Mouse (Mus musculus): ENCODE data around the gene Atg13. TPM values are rescaled to one million over a fixed set of nuclear protein-coding genes. Genes with fewer than 3 reads are reported as not detected.

Gene Atg13
- total and polyA plus RNA-seq, 2 experiments: 10.3 to 33.6 TPM

DNA sequence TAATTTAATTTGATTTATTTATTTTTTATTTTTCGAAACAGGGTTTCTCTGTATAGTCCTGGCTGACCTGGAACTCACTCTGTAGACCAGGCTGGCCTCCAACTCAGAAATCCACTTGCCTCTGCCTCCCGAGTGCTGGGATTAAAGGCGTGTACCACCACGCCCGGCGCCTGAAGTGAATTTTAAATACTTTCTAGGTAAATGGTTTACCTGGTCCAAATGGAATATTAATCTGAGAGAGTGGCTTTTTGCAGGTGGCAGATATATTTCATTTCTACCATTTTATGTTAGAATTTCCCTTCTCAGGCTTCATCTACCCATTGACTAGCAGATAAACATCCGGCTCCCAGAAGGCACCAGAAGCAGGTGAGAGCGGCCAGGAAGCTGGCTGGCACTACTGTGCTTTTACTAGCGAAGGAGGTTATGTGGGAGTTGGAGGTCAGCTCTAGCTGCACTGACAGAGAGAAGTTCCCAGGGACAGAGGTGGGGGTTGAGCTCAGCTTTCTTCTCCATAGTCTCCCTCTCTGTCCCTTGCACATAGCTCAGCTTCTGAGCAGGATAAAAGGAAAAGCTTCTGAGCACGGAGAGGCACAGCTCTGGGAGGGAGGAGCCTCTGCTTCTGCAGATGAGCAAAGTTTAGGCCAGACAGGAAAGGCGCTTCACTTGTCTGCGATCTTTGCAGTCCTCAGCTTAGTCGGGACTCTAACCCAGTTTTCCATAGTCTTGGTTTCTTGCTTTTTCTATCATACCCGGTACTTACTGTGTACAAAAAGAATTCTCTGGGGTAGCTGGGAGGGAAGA, 58.7 kb downstream of the Atg13 start:
- WGBS: 54% methylated on average over 14 of the region's 14 CpGs
- Histone ChIP-seq H3K79me2 (ENCODE audit: control insufficient read depth, insufficient read depth, low read length) (peaks cover 4% of the 10 kb centered on the region; the same call in 1 of the 2 replicates), H3K27ac (replicated peaks; ENCODE audit: insufficient read depth, low read depth, low read length) (no peak overlapping the region), H3K36me3 (ENCODE audit: control insufficient read depth, insufficient read depth, low read length) (peaks cover 16% of the 10 kb centered on the region; the same call in 1 of the 2 replicates), H3K27me3 (ENCODE audit: control insufficient read depth, insufficient read depth, low read length) (no peaks in the 10 kb centered on the region), H3K4me3 (ENCODE audit: insufficient read depth, low read depth, low read length) (no peak overlapping the region), H3K4me1 (ENCODE audit: control insufficient read depth, insufficient read depth, low read length) (peaks cover 3% of the 10 kb centered on the region; the same call in 1 of the 2 replicates), H3K9ac (ENCODE audit: low read depth, low read length) (no peak overlapping the region)
- TF ChIP-seq POLR2A (IDR thresholded peaks at IDR 0.05; ENCODE audit: extremely low read depth, insufficient read depth, low read length): no peak
- no peak for TF ChIP-seq CTCF (IDR thresholded peaks at IDR 0.05; ENCODE audit: low read depth, low read length)
- DNase-seq (ENCODE audit: extremely low read depth, low read depth, low spot score): no peak

DNA sequence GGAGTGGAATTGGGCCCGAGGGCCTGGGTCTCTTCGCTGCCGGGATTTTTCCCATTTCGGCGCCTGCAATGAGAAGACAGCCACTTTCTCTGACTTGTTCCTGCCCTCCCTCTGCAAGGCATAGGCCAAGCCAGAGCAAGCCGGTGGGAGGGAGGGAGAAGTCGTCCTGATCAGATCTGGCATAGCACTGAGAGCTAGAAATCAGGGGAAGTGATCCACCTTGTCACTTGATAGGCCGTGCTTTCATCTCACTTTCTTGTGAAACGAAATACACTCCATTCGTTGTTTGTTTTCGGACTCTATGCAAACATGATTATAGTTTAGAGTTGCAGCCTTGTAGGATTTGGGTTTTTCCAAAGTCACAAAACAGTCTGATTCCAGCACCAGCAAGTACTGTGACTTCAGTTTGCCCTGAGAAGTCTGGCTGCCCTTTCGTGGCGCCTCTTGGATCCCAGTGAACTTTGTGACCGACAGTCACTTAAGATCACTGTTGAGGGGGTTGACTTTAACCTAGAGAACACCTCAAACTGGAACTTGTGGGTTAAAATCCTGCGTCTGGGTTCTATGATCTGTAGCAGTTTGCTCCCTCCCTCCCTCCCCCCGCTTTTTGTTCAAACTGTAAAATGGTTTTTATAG, 59.9 kb downstream of the Atg13 start:
- Histone ChIP-seq H3K9ac (ENCODE audit: low read depth, low read length) (peak overlapping the region; percentile 72), H3K79me2 (ENCODE audit: control insufficient read depth, insufficient read depth, low read length) (peaks cover 4% of the 10 kb centered on the region; the same call in 1 of the 2 replicates), H3K27ac (replicated peaks; ENCODE audit: insufficient read depth, low read depth, low read length) (peak overlapping the region; percentile 65), H3K36me3 (ENCODE audit: control insufficient read depth, insufficient read depth, low read length) (peaks cover 17% of the 10 kb centered on the region; the same call in 1 of the 2 replicates), H3K27me3 (ENCODE audit: control insufficient read depth, insufficient read depth, low read length) (no peaks in the 10 kb centered on the region), H3K4me1 (ENCODE audit: control insufficient read depth, insufficient read depth, low read length) (peaks cover 3% of the 10 kb centered on the region; the same call in 1 of the 2 replicates), H3K4me3 (ENCODE audit: insufficient read depth, low read depth, low read length) (peak overlapping the region; percentile 83)
- peak; percentile 46 for DNase-seq (ENCODE audit: extremely low read depth, low read depth, low spot score)
- 1% methylated on average over 16 of the region's 16 CpGs for WGBS
- TF ChIP-seq CTCF (IDR thresholded peaks at IDR 0.05; ENCODE audit: low read depth, low read length) (no peak), POLR2A (IDR thresholded peaks at IDR 0.05; ENCODE audit: extremely low read depth, insufficient read depth, low read length) (no peak)

DNA sequence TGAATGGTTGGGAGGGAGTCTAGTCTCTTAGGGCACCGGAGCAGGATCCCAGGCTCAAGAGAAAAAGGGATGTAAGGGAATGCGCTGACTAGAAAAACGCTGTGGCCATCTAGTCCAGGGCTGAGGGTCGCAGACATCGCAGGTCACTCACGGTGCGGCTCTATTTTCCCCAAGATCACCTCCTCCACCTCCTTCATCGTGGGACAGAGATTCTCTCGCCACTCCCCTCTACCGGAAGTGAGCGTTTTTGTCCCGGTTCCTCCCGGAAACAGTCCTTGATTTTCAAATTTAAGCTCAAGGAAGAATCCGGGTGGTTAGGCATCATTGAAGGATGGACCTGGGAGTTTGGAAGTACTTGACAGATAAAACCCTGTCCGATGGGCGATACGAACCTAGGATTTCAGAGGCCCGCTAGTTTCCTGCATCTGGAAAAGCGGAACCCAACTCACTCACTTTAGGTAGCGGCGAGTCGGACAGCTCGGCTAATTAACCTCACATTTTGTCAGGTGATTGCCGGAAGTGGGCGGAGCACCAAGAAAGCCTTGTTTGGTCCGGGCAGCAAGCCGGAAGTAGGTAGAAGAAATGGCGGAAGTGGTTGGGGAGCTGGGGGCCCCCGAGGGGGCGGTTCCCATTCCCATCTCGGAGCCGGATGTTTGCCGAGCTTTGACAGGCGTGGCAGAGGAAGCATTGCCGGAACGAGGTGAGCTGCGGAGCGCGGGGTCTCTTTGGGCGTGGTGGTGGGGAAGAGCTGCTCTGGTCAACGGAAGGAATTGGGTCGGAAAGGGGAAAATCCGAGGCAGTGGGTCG, 60.6 kb downstream of the Atg13 start, which contains the start of the genes Zfp408 and Arhgap1:
Gene Zfp408 (minus strand): TSS at position 239 of the 807 bp plus-strand sequence.
Gene Arhgap1 (plus strand): TSS at position 308 of the 807 bp plus-strand sequence.
- Histone ChIP-seq H3K4me3 (ENCODE audit: insufficient read depth, low read depth, low read length) (peak within 1 kb of the TSS; percentile 83), H3K27ac (replicated peaks; ENCODE audit: insufficient read depth, low read depth, low read length) (peak within 1 kb of the TSS; percentile 89), H3K4me1 (ENCODE audit: control insufficient read depth, insufficient read depth, low read length) (peaks cover 3% of the 10 kb centered on the region; the same call in 1 of the 2 replicates), H3K36me3 (ENCODE audit: control insufficient read depth, insufficient read depth, low read length) (peaks cover 12% of the 10 kb centered on the region; the same call in 1 of the 2 replicates), H3K27me3 (ENCODE audit: control insufficient read depth, insufficient read depth, low read length) (no peaks in the 10 kb centered on the region), H3K79me2 (ENCODE audit: control insufficient read depth, insufficient read depth, low read length) (peaks cover 4% of the 10 kb centered on the region; the same call in 1 of the 2 replicates), H3K9ac (ENCODE audit: low read depth, low read length) (peak within 1 kb of the TSS; percentile 72)
- TF ChIP-seq CTCF (IDR thresholded peaks at IDR 0.05; ENCODE audit: low read depth, low read length) (no peak), POLR2A (IDR thresholded peaks at IDR 0.05; ENCODE audit: extremely low read depth, insufficient read depth, low read length) (peak; percentile 57; the same call in 1 of the 2 replicates)
- under 1% methylated on average over 44 of the region's 44 CpGs for WGBS
- DNase-seq (ENCODE audit: extremely low read depth, low read depth, low spot score): peak; percentile 97

DNA sequence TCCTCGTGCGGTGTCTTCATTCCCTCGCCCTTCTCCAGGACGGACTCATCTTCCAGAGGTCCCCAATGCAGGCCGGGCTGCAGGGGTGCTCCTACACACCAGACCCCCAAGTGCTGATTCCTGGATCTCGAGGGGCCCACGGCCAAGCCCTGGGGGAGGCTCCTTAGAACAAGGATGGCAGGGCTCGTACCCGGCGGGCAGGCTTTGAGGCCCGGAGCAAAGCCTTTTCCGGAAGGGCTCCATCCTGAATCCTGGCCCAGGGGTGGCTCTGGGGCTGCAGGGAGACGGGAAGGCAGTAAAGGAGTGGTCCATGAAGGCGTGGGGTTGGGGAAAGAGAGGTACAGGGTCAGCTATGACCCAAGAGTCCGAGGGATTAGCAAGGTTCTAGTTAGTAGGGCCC, 61.2 kb downstream of the Atg13 start:
- no peak for TF ChIP-seq POLR2A (IDR thresholded peaks at IDR 0.05; ENCODE audit: extremely low read depth, insufficient read depth, low read length)
- no peak for TF ChIP-seq CTCF (IDR thresholded peaks at IDR 0.05; ENCODE audit: low read depth, low read length)
- Histone ChIP-seq H3K27me3 (ENCODE audit: control insufficient read depth, insufficient read depth, low read length) (no peaks in the 10 kb centered on the region), H3K4me1 (ENCODE audit: control insufficient read depth, insufficient read depth, low read length) (peaks cover 3% of the 10 kb centered on the region; the same call in 1 of the 2 replicates), H3K79me2 (ENCODE audit: control insufficient read depth, insufficient read depth, low read length) (peaks cover 4% of the 10 kb centered on the region; the same call in 1 of the 2 replicates), H3K9ac (ENCODE audit: low read depth, low read length) (peak overlapping the region; percentile 68), H3K4me3 (ENCODE audit: insufficient read depth, low read depth, low read length) (peak overlapping the region; percentile 74), H3K27ac (replicated peaks; ENCODE audit: insufficient read depth, low read depth, low read length) (peak overlapping the region; percentile 89), H3K36me3 (ENCODE audit: control insufficient read depth, insufficient read depth, low read length) (peaks cover 10% of the 10 kb centered on the region; the same call in 1 of the 2 replicates)
- DNase-seq (ENCODE audit: extremely low read depth, low read depth, low spot score): no peak
- 2% methylated on average over 15 of the region's 15 CpGs for WGBS

DNA sequence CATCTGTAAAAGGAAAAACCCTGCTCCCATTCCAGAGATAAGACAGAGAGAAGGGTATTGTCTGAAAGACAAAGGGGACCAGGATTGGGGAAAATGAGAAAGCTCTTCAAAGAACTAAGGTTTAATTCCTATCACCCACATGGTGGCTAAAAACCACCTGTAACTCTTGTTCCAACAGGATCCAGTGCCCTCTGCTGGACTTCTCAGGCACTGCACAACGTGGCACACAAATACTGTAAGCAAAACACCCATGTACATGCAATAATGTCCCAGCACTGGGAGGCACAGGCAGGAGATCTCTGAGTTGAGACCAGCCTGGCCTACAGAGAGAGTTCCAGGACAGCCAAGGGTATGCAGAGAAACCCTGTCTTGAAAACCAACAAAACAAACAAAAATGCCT, 63.6 kb downstream of the Atg13 start:
- Histone ChIP-seq H3K4me3 (ENCODE audit: insufficient read depth, low read depth, low read length) (no peak overlapping the region), H3K36me3 (ENCODE audit: control insufficient read depth, insufficient read depth, low read length) (peaks cover 7% of the 10 kb centered on the region; the same call in 1 of the 2 replicates), H3K9ac (ENCODE audit: low read depth, low read length) (no peak overlapping the region), H3K79me2 (ENCODE audit: control insufficient read depth, insufficient read depth, low read length) (peaks cover 4% of the 10 kb centered on the region; the same call in 1 of the 2 replicates), H3K27me3 (ENCODE audit: control insufficient read depth, insufficient read depth, low read length) (no peaks in the 10 kb centered on the region), H3K27ac (replicated peaks; ENCODE audit: insufficient read depth, low read depth, low read length) (no peak overlapping the region), H3K4me1 (ENCODE audit: control insufficient read depth, insufficient read depth, low read length) (peaks cover 3% of the 10 kb centered on the region; the same call in 1 of the 2 replicates)
- WGBS: 23% methylated on average over 1 of the region's 1 CpGs
- peak; percentile 56 for DNase-seq (ENCODE audit: extremely low read depth, low read depth, low spot score)
- TF ChIP-seq CTCF (IDR thresholded peaks at IDR 0.05; ENCODE audit: low read depth, low read length): peak; percentile 75
- no peak for TF ChIP-seq POLR2A (IDR thresholded peaks at IDR 0.05; ENCODE audit: extremely low read depth, insufficient read depth, low read length)

All from liver, adult 2 months (tissue).